Mouse (Mus musculus): ENCODE measurements at regions not wholly inside any gene's neighbourhood (a gene's known extent, or its start where the extent isn't known, plus 50 kb on each side); places are given as distances from the start of the nearest gene placed in this dataset.

DNA sequence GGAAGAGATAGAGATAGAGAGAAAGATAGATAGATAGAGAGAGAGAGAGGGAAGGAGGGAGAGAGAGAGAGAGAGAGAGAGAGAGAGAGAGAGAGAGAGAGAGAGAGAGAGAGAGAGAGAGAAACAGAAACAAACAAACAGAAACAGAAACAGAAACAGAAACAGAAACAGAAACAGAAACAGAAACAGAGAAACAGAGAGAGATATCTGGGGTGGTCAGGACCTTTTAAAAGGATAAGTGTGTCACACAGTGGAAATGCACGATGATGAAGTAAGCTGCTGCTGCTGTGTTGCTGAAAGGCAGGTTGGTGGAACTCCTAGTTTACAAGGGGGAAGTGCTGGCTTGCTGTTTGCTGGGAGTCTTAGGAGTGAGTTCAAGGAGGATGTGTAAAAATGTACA, 254.8 kb downstream of the Tbl1xr1 start:
- H3K9me3 ChIP-seq, result no peaks in the 10 kb centered on the region
- no peaks in the 10 kb centered on the region for H3K36me3 ChIP-seq (replicated peaks; ENCODE audit: low read length)
- H3K4me3 ChIP-seq (replicated peaks), result peak overlapping the region; percentile 60
- H3K4me1 ChIP-seq, result no peaks in the 10 kb centered on the region
- no peaks in the 10 kb centered on the region for H3K27me3 ChIP-seq (replicated peaks)
- no peak for TF ChIP-seq GATA1 (IDR thresholded peaks at IDR 0.05; ENCODE audit: borderline replicate concordance, low read length)
- TF ChIP-seq FLI1 (IDR thresholded peaks at IDR 0.05; ENCODE audit: low read length), result no peak
